Mouse (Mus musculus) kidney, adult 2 months (tissue): ENCODE measurements around the gene Olfr1504. TPM values are rescaled to one million over a fixed set of nuclear protein-coding genes. Genes with fewer than 3 reads are reported as not detected.
"Not testable (repeated sequence)": the region's sequence is repeated elsewhere in the genome, so short reads cannot be mapped to it uniquely, and the experiment has no call there.

ENCODE experiments used
- DNase-seq: peaks from one replicate; pipeline ENCODE4 v3.0.0; 2021
- H3K27ac ChIP-seq: fragments of 200-500 bp; 2 replicates; pipeline ENCODE4 v1.5.1; 2012; ENCODE audit warnings: low read depth, low read length, control low read depth, inconsistent platforms; ENCODE audit not compliant: insufficient read depth
- H3K27me3 ChIP-seq: fragments of 200-500 bp; replicated peaks from 2 replicates; pipeline ENCODE4 v1.6.1; 2012; ENCODE audit warnings: mild to moderate bottlenecking, moderate library complexity, low read length, inconsistent platforms; ENCODE audit not compliant: control insufficient read depth, insufficient read depth
- H3K36me3 ChIP-seq: fragments of 200-500 bp; 2 replicates; pipeline ENCODE4 v1.6.1; 2012; ENCODE audit warnings: mild to moderate bottlenecking, moderate library complexity, low read length, inconsistent platforms; ENCODE audit not compliant: control insufficient read depth, insufficient read depth
- H3K4me1 ChIP-seq: fragments of 200-500 bp; 2 replicates; pipeline ENCODE4 v1.6.1; 2011; ENCODE audit warnings: low read length; ENCODE audit not compliant: control insufficient read depth, insufficient read depth
- H3K4me3 ChIP-seq: fragments of 200-500 bp; 2 replicates; pipeline ENCODE4 v1.5.1; 2011; ENCODE audit warnings: mild to moderate bottlenecking, low read depth, low read length, control low read depth; ENCODE audit not compliant: insufficient read depth
- CTCF ChIP-seq: fragments of 200-500 bp; conservative IDR thresholded peaks from 2 replicates; pipeline ENCODE4 v1.5.1; 2011; ENCODE audit warnings: low read depth, mild to moderate bottlenecking, control low read depth, low read length, moderate library complexity, mixed read lengths; ENCODE audit not compliant: insufficient read depth, insufficient read length
- POLR2A ChIP-seq: fragments of 200-500 bp; IDR thresholded peaks from one replicate; pipeline ENCODE4 v1.6.1; 2011; ENCODE audit warnings: low read depth, low read length, control low read depth
- WGBS: fragments of 180-500 bp; shearing (Covaris S2); methylation state at CpG from one replicate; pipeline ENCODE4 v1.1.7; 2018; 5-methylcytosine and 5-hydroxymethylcytosine counted together
- polyA plus RNA-seq: library from polyadenylated mRNA; depleted of rRNA; stranded (reverse); fragments of >200 nt; gene quantifications from 2 replicates; pipeline ENCODE4 v1.2.3, GENCODE M21; 2012; rRNA removed

The Olfr1504 gene
- polyA plus RNA-seq: not detected in 2 replicates

GRCm38 (mm10) chr19:13897828-13898227 is at the start of gene Olfr1504:
Gene Olfr1504, minus strand, starts transcription at chr19:13897928.
- Histone ChIP-seq H3K36me3 (no peaks in the 10 kb centered on the region), H3K4me3 (no peak within 1 kb of the TSS), H3K27me3 (no peaks in the 10 kb centered on the region), H3K4me1 (no peaks in the 10 kb centered on the region), H3K27ac (no peak within 1 kb of the TSS)
- WGBS: 62% methylated on average over 1 of the region's 1 CpGs
- no peak for DNase-seq
- no peak for TF ChIP-seq POLR2A
- no peak for TF ChIP-seq CTCF

- no peak for TF ChIP-seq CTCF
- no peak for TF ChIP-seq POLR2A
- Histone ChIP-seq H3K36me3 (no peaks in the 10 kb centered on the region), H3K27ac (no peak within 1 kb of the TSS), H3K4me1 (no peaks in the 10 kb centered on the region), H3K27me3 (no peaks in the 10 kb centered on the region), H3K4me3 (no peak within 1 kb of the TSS)
- 84% methylated on average over 2 of the region's 2 CpGs for WGBS
- no peak for DNase-seq
These were observed 15.5 kb upstream of the Olfr1504 start, which contains the start of gene Olfr1505 for GRCm38 (mm10) chr19:13913230-13913629. Gene Olfr1505, plus strand, starts transcription at chr19:13913530.

- WGBS: 70% methylated on average over 1 of the region's 1 CpGs
These were observed 36.2 kb downstream of the Olfr1504 start, which contains the start of gene Olfr1502 for GRCm38 (mm10) chr19:13861495-13861894. Gene Olfr1502, plus strand, starts transcription at chr19:13861795.

GRCm38 (mm10) chr19:13850592-13850991 is 47.1 kb downstream of the Olfr1504 start, which contains the start of gene Olfr1501:
Gene Olfr1501, minus strand, starts transcription at chr19:13850692.
- H3K4me3 ChIP-seq, H3K4me1 ChIP-seq, H3K36me3 ChIP-seq, H3K27me3 ChIP-seq, H3K27ac ChIP-seq, DNase-seq: not testable (repeated sequence)

More at GRCm38 (mm10) chr19:13861495-13861894, 36.2 kb downstream of the Olfr1504 start, which contains the start of gene Olfr1502:
- no peaks in the 10 kb centered on the region for H3K27me3 ChIP-seq
- no peaks in the 10 kb centered on the region for H3K36me3 ChIP-seq
- H3K4me1 ChIP-seq: no peaks in the 10 kb centered on the region
- DNase-seq: no peak
- TF ChIP-seq POLR2A (no peak), CTCF (no peak)
- H3K4me3 ChIP-seq: no peak within 1 kb of the TSS
- H3K27ac ChIP-seq: no peak within 1 kb of the TSS

Other genes starting within 250 kb of the Olfr1504 start
- gene Olfr1490, start 246.8 kb downstream of the Olfr1504 start, polyA plus RNA-seq: not detected in 2 replicates
- not detected in 2 replicates for gene Olfr1491, start 200.7 kb downstream of the Olfr1504 start, polyA plus RNA-seq
- not detected in 2 replicates for gene Olfr1493-ps1, start 174.7 kb downstream of the Olfr1504 start, polyA plus RNA-seq
- not detected in 2 replicates for gene Olfr1494, start 158.2 kb downstream of the Olfr1504 start, polyA plus RNA-seq
- gene Olfr1495, start 133.3 kb downstream of the Olfr1504 start, polyA plus RNA-seq: not detected in 2 replicates
- not detected in 2 replicates for gene Olfr1496, start 120.0 kb downstream of the Olfr1504 start, polyA plus RNA-seq
- gene Olfr1497, start 99.7 kb downstream of the Olfr1504 start, polyA plus RNA-seq: not detected in 2 replicates
- not detected in 2 replicates for gene Olfr1499, start 78.5 kb downstream of the Olfr1504 start, polyA plus RNA-seq
- gene Olfr1500, start 67.4 kb downstream of the Olfr1504 start, polyA plus RNA-seq: not detected in 2 replicates
- gene Olfr1501, start 47.2 kb downstream of the Olfr1504 start, polyA plus RNA-seq: not detected in 2 replicates
- gene Olfr1502, start 36.1 kb downstream of the Olfr1504 start, polyA plus RNA-seq: not detected in 2 replicates
- gene Olfr1505, start 15.6 kb upstream of the Olfr1504 start, polyA plus RNA-seq: not detected in 2 replicates